Mouse (Mus musculus): Measurements from ENCODE around the gene Wwox. TPM values are rescaled to one million over a fixed set of nuclear protein-coding genes. Genes with fewer than 3 reads are reported as not detected.

Gene Wwox
- polyA plus RNA-seq, 1 experiment from 2014 or later, result 14.0 TPM

GRCm38 (mm10) chr8:115296760-115297159, 857.3 kb downstream of the Wwox start:
- Histone ChIP-seq H3K4me3 (ENCODE audit: low read depth, low read length) (no peak overlapping the region), H3K9me3 (ENCODE audit: control insufficient read depth, low read length) (no peaks in the 10 kb centered on the region), H3K4me1 (replicated peaks; ENCODE audit: control insufficient read depth, insufficient read depth, low read length) (no peaks in the 10 kb centered on the region), H3K36me3 (ENCODE audit: control insufficient read depth, insufficient read depth, low read length) (no peaks in the 10 kb centered on the region), H3K9ac (ENCODE audit: low read length) (no peak overlapping the region), H3K27me3 (replicated peaks; ENCODE audit: control insufficient read depth, insufficient read depth, low read length) (no peaks in the 10 kb centered on the region), H3K4me2 (ENCODE audit: low read length) (no peak overlapping the region), H3K27ac (ENCODE audit: low read depth) (no peak overlapping the region)
- WGBS, result 57% methylated on average over 9 of the region's 9 CpGs
- ATAC-seq (replicated peaks; ENCODE audit: low FRiP score, low TSS enrichment, low read depth) (no peak), DNase-seq (ENCODE audit: low spot score) (no peak)

GRCm38 (mm10) chr8:115302484-115302883, 863.0 kb downstream of the Wwox start:
- Histone ChIP-seq H3K9me3 (ENCODE audit: control insufficient read depth, low read length) (no peaks in the 10 kb centered on the region), H3K4me3 (ENCODE audit: low read depth, low read length) (no peak overlapping the region), H3K4me1 (replicated peaks; ENCODE audit: control insufficient read depth, insufficient read depth, low read length) (no peaks in the 10 kb centered on the region; the same call in 1 of the 2 replicates), H3K36me3 (ENCODE audit: control insufficient read depth, insufficient read depth, low read length) (no peaks in the 10 kb centered on the region), H3K9ac (ENCODE audit: low read length) (no peak overlapping the region), H3K27ac (ENCODE audit: low read depth) (no peak overlapping the region), H3K27me3 (replicated peaks; ENCODE audit: control insufficient read depth, insufficient read depth, low read length) (no peaks in the 10 kb centered on the region), H3K4me2 (ENCODE audit: low read length) (no peak overlapping the region)
- no peak for ATAC-seq (replicated peaks; ENCODE audit: low FRiP score, low TSS enrichment, low read depth)
- 55% methylated on average over 7 of the region's 7 CpGs for WGBS
- DNase-seq (ENCODE audit: low spot score), result no peak

- Histone ChIP-seq H3K4me2 (ENCODE audit: low read length) (no peak overlapping the region), H3K4me3 (ENCODE audit: low read depth, low read length) (no peak overlapping the region), H3K27me3 (replicated peaks; ENCODE audit: control insufficient read depth, insufficient read depth, low read length) (no peaks in the 10 kb centered on the region), H3K9ac (ENCODE audit: low read length) (no peak overlapping the region), H3K36me3 (ENCODE audit: control insufficient read depth, insufficient read depth, low read length) (no peaks in the 10 kb centered on the region), H3K4me1 (replicated peaks; ENCODE audit: control insufficient read depth, insufficient read depth, low read length) (no peaks in the 10 kb centered on the region; the same call in 1 of the 2 replicates), H3K27ac (ENCODE audit: low read depth) (no peak overlapping the region), H3K9me3 (ENCODE audit: control insufficient read depth, low read length) (no peaks in the 10 kb centered on the region)
- WGBS, result 51% methylated on average over 4 of the region's 4 CpGs
- DNase-seq (ENCODE audit: low spot score), result no peak
- no peak for ATAC-seq (replicated peaks; ENCODE audit: low FRiP score, low TSS enrichment, low read depth)
Measured at GRCm38 (mm10) chr8:115307412-115307811, 868.0 kb downstream of the Wwox start.

GRCm38 (mm10) chr8:115311003-115311402, 871.5 kb downstream of the Wwox start:
- no peaks in the 10 kb centered on the region for H3K4me1 ChIP-seq (replicated peaks; ENCODE audit: control insufficient read depth, insufficient read depth, low read length)
- no peak overlapping the region for H3K4me2 ChIP-seq (ENCODE audit: low read length)
- WGBS, result 86% methylated on average over 6 of the region's 6 CpGs
- no peak overlapping the region for H3K4me3 ChIP-seq (ENCODE audit: low read depth, low read length)
- DNase-seq (ENCODE audit: low spot score) (no peak), ATAC-seq (replicated peaks; ENCODE audit: low FRiP score, low TSS enrichment, low read depth) (no peak)
- no peaks in the 10 kb centered on the region for H3K36me3 ChIP-seq (ENCODE audit: control insufficient read depth, insufficient read depth, low read length)
- no peaks in the 10 kb centered on the region for H3K9me3 ChIP-seq (ENCODE audit: control insufficient read depth, low read length)
- H3K9ac ChIP-seq (ENCODE audit: low read length), result no peak overlapping the region
- H3K27me3 ChIP-seq (replicated peaks; ENCODE audit: control insufficient read depth, insufficient read depth, low read length), result no peaks in the 10 kb centered on the region
- no peak overlapping the region for H3K27ac ChIP-seq (ENCODE audit: low read depth)

- no peaks in the 10 kb centered on the region for H3K36me3 ChIP-seq (ENCODE audit: control insufficient read depth, insufficient read depth, low read length)
- no peak for DNase-seq (ENCODE audit: low spot score)
- 71% methylated on average over 2 of the region's 2 CpGs for WGBS
- no peak overlapping the region for H3K4me2 ChIP-seq (ENCODE audit: low read length)
- no peaks in the 10 kb centered on the region for H3K27me3 ChIP-seq (replicated peaks; ENCODE audit: control insufficient read depth, insufficient read depth, low read length)
- no peaks in the 10 kb centered on the region for H3K4me1 ChIP-seq (replicated peaks; ENCODE audit: control insufficient read depth, insufficient read depth, low read length)
- H3K9ac ChIP-seq (ENCODE audit: low read length), result no peak overlapping the region
- no peak overlapping the region for H3K27ac ChIP-seq (ENCODE audit: low read depth)
- ATAC-seq (replicated peaks; ENCODE audit: low FRiP score, low TSS enrichment, low read depth), result no peak
- no peaks in the 10 kb centered on the region for H3K9me3 ChIP-seq (ENCODE audit: control insufficient read depth, low read length)
- H3K4me3 ChIP-seq (ENCODE audit: low read depth, low read length), result no peak overlapping the region
Measured at GRCm38 (mm10) chr8:115312371-115312770, 872.9 kb downstream of the Wwox start.

- no peak for DNase-seq (ENCODE audit: low spot score)
- Histone ChIP-seq H3K36me3 (ENCODE audit: control insufficient read depth, insufficient read depth, low read length) (no peaks in the 10 kb centered on the region), H3K4me2 (ENCODE audit: low read length) (no peak overlapping the region), H3K4me3 (ENCODE audit: low read depth, low read length) (no peak overlapping the region), H3K4me1 (replicated peaks; ENCODE audit: control insufficient read depth, insufficient read depth, low read length) (no peaks in the 10 kb centered on the region), H3K9ac (ENCODE audit: low read length) (no peak overlapping the region), H3K27me3 (replicated peaks; ENCODE audit: control insufficient read depth, insufficient read depth, low read length) (no peaks in the 10 kb centered on the region), H3K9me3 (ENCODE audit: control insufficient read depth, low read length) (no peaks in the 10 kb centered on the region), H3K27ac (ENCODE audit: low read depth) (no peak overlapping the region)
- no peak for ATAC-seq (replicated peaks; ENCODE audit: low FRiP score, low TSS enrichment, low read depth)
- WGBS, result 84% methylated on average over 5 of the region's 5 CpGs
Measured at GRCm38 (mm10) chr8:115322501-115322900, 883.0 kb downstream of the Wwox start.

- no peak overlapping the region for H3K4me3 ChIP-seq (ENCODE audit: low read depth, low read length)
- H3K4me2 ChIP-seq (ENCODE audit: low read length), result peak overlapping the region; percentile 23; the same call in 1 of the 2 replicates
- H3K9ac ChIP-seq (ENCODE audit: low read length), result no peak overlapping the region
- no peak for ATAC-seq (replicated peaks; ENCODE audit: low FRiP score, low TSS enrichment, low read depth)
- no peak overlapping the region for H3K27ac ChIP-seq (ENCODE audit: low read depth)
- H3K4me1 ChIP-seq (replicated peaks; ENCODE audit: control insufficient read depth, insufficient read depth, low read length), result no peaks in the 10 kb centered on the region
- 63% methylated on average over 11 of the region's 11 CpGs for WGBS
- no peaks in the 10 kb centered on the region for H3K9me3 ChIP-seq (ENCODE audit: control insufficient read depth, low read length)
- DNase-seq (ENCODE audit: low spot score), result no peak
- H3K27me3 ChIP-seq (replicated peaks; ENCODE audit: control insufficient read depth, insufficient read depth, low read length), result no peaks in the 10 kb centered on the region
- no peaks in the 10 kb centered on the region for H3K36me3 ChIP-seq (ENCODE audit: control insufficient read depth, insufficient read depth, low read length)
Measured at GRCm38 (mm10) chr8:115330671-115331070, 891.2 kb downstream of the Wwox start.

GRCm38 (mm10) chr8:115333972-115334371, 894.5 kb downstream of the Wwox start:
- 85% methylated on average over 3 of the region's 3 CpGs for WGBS
- no peaks in the 10 kb centered on the region for H3K4me1 ChIP-seq (replicated peaks; ENCODE audit: control insufficient read depth, insufficient read depth, low read length)
- no peaks in the 10 kb centered on the region for H3K36me3 ChIP-seq (ENCODE audit: control insufficient read depth, insufficient read depth, low read length)
- no peak overlapping the region for H3K27ac ChIP-seq (ENCODE audit: low read depth)
- no peaks in the 10 kb centered on the region for H3K9me3 ChIP-seq (ENCODE audit: control insufficient read depth, low read length)
- no peak overlapping the region for H3K4me3 ChIP-seq (ENCODE audit: low read depth, low read length)
- DNase-seq (ENCODE audit: low spot score), result no peak
- H3K9ac ChIP-seq (ENCODE audit: low read length), result no peak overlapping the region
- H3K4me2 ChIP-seq (ENCODE audit: low read length), result no peak overlapping the region
- H3K27me3 ChIP-seq (replicated peaks; ENCODE audit: control insufficient read depth, insufficient read depth, low read length), result no peaks in the 10 kb centered on the region
- ATAC-seq (replicated peaks; ENCODE audit: low FRiP score, low TSS enrichment, low read depth), result no peak

GRCm38 (mm10) chr8:115336361-115336760, 896.9 kb downstream of the Wwox start:
- H3K9ac ChIP-seq (ENCODE audit: low read length), result no peak overlapping the region
- no peaks in the 10 kb centered on the region for H3K27me3 ChIP-seq (replicated peaks; ENCODE audit: control insufficient read depth, insufficient read depth, low read length)
- no peaks in the 10 kb centered on the region for H3K36me3 ChIP-seq (ENCODE audit: control insufficient read depth, insufficient read depth, low read length)
- no peak overlapping the region for H3K27ac ChIP-seq (ENCODE audit: low read depth)
- no peak overlapping the region for H3K4me3 ChIP-seq (ENCODE audit: low read depth, low read length)
- DNase-seq (ENCODE audit: low spot score) (no peak), ATAC-seq (replicated peaks; ENCODE audit: low FRiP score, low TSS enrichment, low read depth) (no peak)
- H3K9me3 ChIP-seq (ENCODE audit: control insufficient read depth, low read length), result no peaks in the 10 kb centered on the region
- no peaks in the 10 kb centered on the region for H3K4me1 ChIP-seq (replicated peaks; ENCODE audit: control insufficient read depth, insufficient read depth, low read length)
- no peak overlapping the region for H3K4me2 ChIP-seq (ENCODE audit: low read length)
- 72% methylated on average over 1 of the region's 1 CpGs for WGBS
